Mouse (Mus musculus): ENCODE measurements at regions not wholly inside any gene's neighbourhood (a gene's known extent, or its start where the extent isn't known, plus 50 kb on each side); places are given as distances from the start of the nearest gene placed in this dataset.
A peak's percentile ranks its signal among the peaks of the same experiment; 100 is the strongest.

DNA sequence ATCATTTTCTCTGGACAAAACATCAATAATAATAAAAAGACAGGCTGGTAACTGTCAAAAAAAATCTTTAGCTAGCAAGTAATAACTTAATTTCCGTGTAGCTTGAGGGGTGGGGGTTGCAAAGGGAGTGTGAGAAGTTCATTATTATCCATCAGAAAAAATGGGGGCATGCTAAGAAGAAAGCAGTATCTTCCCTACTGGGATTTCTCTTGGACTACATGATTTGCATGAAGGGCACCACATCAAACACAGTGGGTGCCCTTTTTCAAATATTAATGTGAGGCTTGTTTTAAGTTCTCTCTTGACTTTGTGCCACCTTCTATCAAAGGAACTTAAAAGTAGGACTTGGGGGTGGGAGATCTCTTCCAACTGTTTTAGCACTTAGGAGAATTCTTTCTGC lies 783.4 kb upstream of the Manea start:
- DNase-seq (ENCODE audit: low spot score in 2 of 2), result no peak

GRCm38 (mm10) chr4:27117978-27118377 lies 771.3 kb upstream of the Manea start:
- peak in 1 of 2 experiments; percentile 11 for DNase-seq (ENCODE audit: low spot score in 2 of 2)

- no peak for DNase-seq (ENCODE audit: low spot score in 2 of 2)
Measured at GRCm38 (mm10) chr4:27117075-27117827, 770.6 kb upstream of the Manea start.

DNA sequence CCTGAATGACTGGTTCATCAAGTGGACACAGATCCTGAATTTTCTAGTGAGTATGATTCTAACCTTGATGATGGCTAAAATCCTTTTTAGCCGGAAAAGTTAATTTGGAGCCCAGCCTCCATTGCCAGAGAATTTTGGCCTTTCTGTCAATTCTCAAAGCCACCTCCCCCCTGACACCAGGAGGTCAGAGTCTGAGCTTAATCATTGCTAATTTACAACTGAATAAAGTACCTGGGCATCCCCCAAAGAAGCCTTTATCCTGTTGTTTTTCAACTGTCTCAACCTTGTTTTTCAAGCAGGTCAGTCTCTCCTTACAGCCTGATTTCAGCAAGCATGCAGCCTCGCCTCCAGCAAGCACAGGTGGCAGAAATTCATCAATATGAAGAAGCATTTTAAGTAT lies 758.7 kb upstream of the Manea start:
- DNase-seq (ENCODE audit: low spot score in 2 of 2), result no peak

DNA sequence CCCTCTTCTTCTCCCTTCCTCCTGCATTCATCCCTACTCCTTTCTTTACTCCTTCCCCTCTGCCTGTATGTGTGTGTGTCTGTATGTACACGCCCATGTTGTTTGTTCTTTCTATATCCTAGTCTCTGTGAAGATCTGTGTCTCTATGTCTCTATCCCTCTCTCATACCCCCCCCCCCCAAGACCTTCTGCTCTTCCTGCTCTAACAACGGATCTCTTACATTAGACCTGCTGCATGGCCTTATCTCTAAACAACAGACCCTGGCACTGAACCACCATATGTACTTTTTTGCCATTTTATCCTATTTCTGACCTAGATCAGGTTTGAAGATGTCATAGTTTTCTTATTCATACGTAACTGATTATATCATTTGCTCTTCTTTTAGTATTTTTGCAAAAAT lies 749.6 kb upstream of the Manea start:
- no peak for DNase-seq (ENCODE audit: low spot score in 2 of 2)

DNA sequence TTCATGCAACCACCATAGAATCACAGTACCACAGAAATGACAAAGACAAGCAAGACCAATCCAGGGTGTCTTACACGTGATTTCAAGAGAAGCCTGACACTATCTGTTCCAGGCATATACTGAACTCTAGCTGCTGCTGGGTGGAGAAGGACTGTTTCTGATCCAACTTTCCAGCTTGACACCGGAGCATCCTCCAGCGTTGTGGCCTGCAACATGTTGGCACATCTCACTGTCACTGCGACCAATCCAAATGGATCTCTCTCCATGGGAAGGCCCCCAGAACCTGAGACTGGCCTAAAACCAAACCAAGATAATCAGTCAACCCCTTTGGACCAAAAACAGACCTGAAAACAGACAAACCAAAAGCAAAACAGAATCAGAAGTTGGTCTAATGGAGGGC lies 703.3 kb upstream of the Manea start:
- DNase-seq (ENCODE audit: low spot score in 2 of 2), result no peak

- DNase-seq (ENCODE audit: low spot score in 2 of 2), result no peak
Measured at GRCm38 (mm10) chr4:27049226-27049625, 702.5 kb upstream of the Manea start.

All from left cerebral cortex, adult 18-20 months (tissue).